Mouse (Mus musculus) neural tube, embryonic 14.5 days (tissue): ENCODE measurements around the gene Ncln. TPM values are rescaled to one million over a fixed set of nuclear protein-coding genes. Genes with fewer than 3 reads are reported as not detected.

Experiments used
- ATAC-seq: fragments of 200-750 bp; cut with Nextera tagmentation; 2 replicates; pipeline ENCODE4 v1.8.0; 2017; ENCODE audit warnings: low read depth, mild to moderate bottlenecking, moderate TSS enrichment, moderate library complexity
- H3K27ac ChIP-seq: fragments of 300-500 bp; sonication (generic); 2 replicates; pipeline ENCODE4 v1.5.1; 2014; ENCODE audit warnings: low read depth, mild to moderate bottlenecking, control low read depth, low read length, moderate library complexity, mixed read lengths
- H3K27me3 ChIP-seq: fragments of 300-500 bp; sonication (generic); 2 replicates; pipeline ENCODE4 v1.6.1; 2014; ENCODE audit warnings: low read length; ENCODE audit not compliant: control insufficient read depth, insufficient read depth
- H3K36me3 ChIP-seq: fragments of 300-500 bp; sonication (generic); 2 replicates; pipeline ENCODE4 v1.6.1; 2014; ENCODE audit warnings: low read length, mixed read lengths; ENCODE audit not compliant: control insufficient read depth, insufficient read depth
- H3K4me1 ChIP-seq: fragments of 300-500 bp; sonication (generic); 2 replicates; pipeline ENCODE4 v1.6.1; 2014; ENCODE audit warnings: low read length; ENCODE audit not compliant: control insufficient read depth, insufficient read depth
- H3K4me2 ChIP-seq: fragments of 300-500 bp; sonication (generic); 2 replicates; pipeline ENCODE4 v1.6.1; 2014; ENCODE audit warnings: mild to moderate bottlenecking, low read depth, low read length, control low read depth
- H3K4me3 ChIP-seq: fragments of 300-500 bp; sonication (generic); 2 replicates; pipeline ENCODE4 v1.5.1; 2014; ENCODE audit warnings: low read depth, low read length, control low read depth, mixed read lengths
- H3K9ac ChIP-seq: fragments of 300-500 bp; sonication (generic); replicated peaks from 2 replicates; pipeline ENCODE4 v1.6.1; 2014; ENCODE audit warnings: low read depth, mild to moderate bottlenecking, control low read depth, low read length, mixed read lengths
- H3K9me3 ChIP-seq: fragments of 300-500 bp; sonication (generic); 2 replicates; pipeline ENCODE4 v1.6.1; 2016; ENCODE audit warnings: low read length; ENCODE audit not compliant: control insufficient read depth
- WGBS: fragments of 180-500 bp; shearing (Covaris S2); extraction: QIAGEN DNeasy Blood & Tissue Kit; methylation state at CpG from one replicate; pipeline ENCODE4 v1.1.7; 2014; 5-methylcytosine and 5-hydroxymethylcytosine counted together
- polyA plus RNA-seq: library from polyadenylated mRNA; unstranded; fragments of >200 nt; fragmentation: Nextera tagmentation; extraction: Ambion mirVana; gene quantifications from 2 replicates; pipeline ENCODE4 v1.2.1, GENCODE M21; 2014

The Ncln gene
- polyA plus RNA-seq, 1 experiment from 2014 or later, result 62.7 TPM

GRCm38 (mm10) chr10:81485060-81485449 is 11.1 kb downstream of the Ncln start:
- H3K9ac ChIP-seq, result no peak overlapping the region; the same call in 1 of the 2 replicates
- H3K27me3 ChIP-seq, result peaks cover 3% of the 10 kb centered on the region; the same call in 1 of the 2 replicates
- no peak overlapping the region for H3K4me2 ChIP-seq
- ATAC-seq, result no peak
- peaks cover 34% of the 10 kb centered on the region for H3K36me3 ChIP-seq
- no peak overlapping the region for H3K4me3 ChIP-seq
- peaks cover 11% of the 10 kb centered on the region for H3K4me1 ChIP-seq
- 12% methylated on average over 2 of the region's 2 CpGs for WGBS
- H3K27ac ChIP-seq, result no peak overlapping the region
- H3K9me3 ChIP-seq, result no peaks in the 10 kb centered on the region

- Histone ChIP-seq H3K9ac (no peak overlapping the region; the same call in 1 of the 2 replicates), H3K27me3 (peaks cover 3% of the 10 kb centered on the region; the same call in 1 of the 2 replicates), H3K27ac (no peak overlapping the region; the same call in 1 of the 2 replicates), H3K9me3 (no peaks in the 10 kb centered on the region), H3K4me1 (peaks cover 14% of the 10 kb centered on the region), H3K4me2 (no peak overlapping the region), H3K4me3 (no peak overlapping the region), H3K36me3 (peaks cover 29% of the 10 kb centered on the region)
- ATAC-seq, result no peak
- WGBS, result 43% methylated on average over 6 of the region's 6 CpGs
Observed at GRCm38 (mm10) chr10:81484441-81485059, 11.6 kb downstream of the Ncln start.

GRCm38 (mm10) chr10:81483983-81484382 is 12.2 kb downstream of the Ncln start:
- no peaks in the 10 kb centered on the region for H3K9me3 ChIP-seq
- WGBS, result 19% methylated on average over 9 of the region's 9 CpGs
- ATAC-seq, result peak; percentile 14; the same call in 1 of the 2 replicates
- no peak overlapping the region for H3K4me3 ChIP-seq
- no peak overlapping the region for H3K4me2 ChIP-seq
- peaks cover 3% of the 10 kb centered on the region; the same call in 1 of the 2 replicates for H3K27me3 ChIP-seq
- H3K4me1 ChIP-seq, result peaks cover 14% of the 10 kb centered on the region
- H3K9ac ChIP-seq, result no peak overlapping the region
- peaks cover 24% of the 10 kb centered on the region for H3K36me3 ChIP-seq
- no peak overlapping the region for H3K27ac ChIP-seq

GRCm38 (mm10) chr10:81482533-81482889 is 13.7 kb downstream of the Ncln start, which contains the start of gene Celf5:
Celf5 (minus strand) TSS chr10:81482709.
- Histone ChIP-seq H3K4me1 (peaks cover 15% of the 10 kb centered on the region), H3K27me3 (peaks cover 3% of the 10 kb centered on the region; the same call in 1 of the 2 replicates), H3K9me3 (no peaks in the 10 kb centered on the region), H3K36me3 (peaks cover 11% of the 10 kb centered on the region), H3K9ac (peak within 1 kb of the TSS; percentile 83), H3K27ac (peak within 1 kb of the TSS; percentile 81), H3K4me3 (peak within 1 kb of the TSS; percentile 64), H3K4me2 (peak within 1 kb of the TSS; percentile 71)
- ATAC-seq, result peak; percentile 75
- WGBS, result under 1% methylated on average over 35 of the region's 36 CpGs

- ATAC-seq, result peak; percentile 38
- WGBS, result 2% methylated on average over 31 of the region's 35 CpGs
Observed at GRCm38 (mm10) chr10:81481605-81482532, 14.3 kb downstream of the Ncln start.

GRCm38 (mm10) chr10:81474461-81474860 is 21.7 kb downstream of the Ncln start:
- no peak overlapping the region for H3K27ac ChIP-seq
- no peaks in the 10 kb centered on the region for H3K36me3 ChIP-seq
- 88% methylated on average over 10 of the region's 10 CpGs for WGBS
- no peak overlapping the region for H3K4me3 ChIP-seq
- no peaks in the 10 kb centered on the region for H3K27me3 ChIP-seq
- no peak overlapping the region for H3K4me2 ChIP-seq
- no peaks in the 10 kb centered on the region for H3K9me3 ChIP-seq
- peaks cover 8% of the 10 kb centered on the region; the same call in 1 of the 2 replicates for H3K4me1 ChIP-seq
- H3K9ac ChIP-seq, result no peak overlapping the region
- ATAC-seq, result no peak

More at GRCm38 (mm10) chr10:81481605-81482532, 14.3 kb downstream of the Ncln start:
- Histone ChIP-seq H3K4me2 (peak overlapping the region; percentile 71), H3K27ac (peak overlapping the region; percentile 81), H3K9ac (peak overlapping the region; percentile 83), H3K27me3 (peaks cover 3% of the 10 kb centered on the region; the same call in 1 of the 2 replicates), H3K9me3 (no peaks in the 10 kb centered on the region), H3K4me1 (peaks cover 16% of the 10 kb centered on the region), H3K4me3 (peak overlapping the region; percentile 64), H3K36me3 (peaks cover 5% of the 10 kb centered on the region)

GRCm38 (mm10) chr10:81473003-81473451 is 23.2 kb downstream of the Ncln start:
- Histone ChIP-seq H3K9me3 (no peaks in the 10 kb centered on the region), H3K27me3 (no peaks in the 10 kb centered on the region), H3K4me2 (peak overlapping the region; percentile 65), H3K27ac (peak overlapping the region; percentile 77), H3K9ac (peak overlapping the region; percentile 69; the same call in 1 of the 2 replicates), H3K36me3 (peaks cover under 1% of the 10 kb centered on the region; the same call in 1 of the 2 replicates), H3K4me3 (peak overlapping the region; percentile 32), H3K4me1 (peaks cover 8% of the 10 kb centered on the region; the same call in 1 of the 2 replicates)
- peak; percentile 87 for ATAC-seq
- under 1% methylated on average over 22 of the region's 22 CpGs for WGBS

- peaks cover 7% of the 10 kb centered on the region; the same call in 1 of the 2 replicates for H3K4me1 ChIP-seq
- ATAC-seq, result peak; percentile 39
- H3K9ac ChIP-seq, result peak overlapping the region; percentile 69
- peak overlapping the region; percentile 77 for H3K27ac ChIP-seq
- 3% methylated on average over 15 of the region's 18 CpGs for WGBS
- peak overlapping the region; percentile 32 for H3K4me3 ChIP-seq
- H3K36me3 ChIP-seq, result peaks cover 6% of the 10 kb centered on the region; the same call in 1 of the 2 replicates
- H3K4me2 ChIP-seq, result peak overlapping the region; percentile 65
- H3K9me3 ChIP-seq, result no peaks in the 10 kb centered on the region
- no peaks in the 10 kb centered on the region for H3K27me3 ChIP-seq
Observed at GRCm38 (mm10) chr10:81472403-81473002, 23.7 kb downstream of the Ncln start.
